ENCODE assay signal across 18 mouse cellular contexts in the genomic region with DNA sequence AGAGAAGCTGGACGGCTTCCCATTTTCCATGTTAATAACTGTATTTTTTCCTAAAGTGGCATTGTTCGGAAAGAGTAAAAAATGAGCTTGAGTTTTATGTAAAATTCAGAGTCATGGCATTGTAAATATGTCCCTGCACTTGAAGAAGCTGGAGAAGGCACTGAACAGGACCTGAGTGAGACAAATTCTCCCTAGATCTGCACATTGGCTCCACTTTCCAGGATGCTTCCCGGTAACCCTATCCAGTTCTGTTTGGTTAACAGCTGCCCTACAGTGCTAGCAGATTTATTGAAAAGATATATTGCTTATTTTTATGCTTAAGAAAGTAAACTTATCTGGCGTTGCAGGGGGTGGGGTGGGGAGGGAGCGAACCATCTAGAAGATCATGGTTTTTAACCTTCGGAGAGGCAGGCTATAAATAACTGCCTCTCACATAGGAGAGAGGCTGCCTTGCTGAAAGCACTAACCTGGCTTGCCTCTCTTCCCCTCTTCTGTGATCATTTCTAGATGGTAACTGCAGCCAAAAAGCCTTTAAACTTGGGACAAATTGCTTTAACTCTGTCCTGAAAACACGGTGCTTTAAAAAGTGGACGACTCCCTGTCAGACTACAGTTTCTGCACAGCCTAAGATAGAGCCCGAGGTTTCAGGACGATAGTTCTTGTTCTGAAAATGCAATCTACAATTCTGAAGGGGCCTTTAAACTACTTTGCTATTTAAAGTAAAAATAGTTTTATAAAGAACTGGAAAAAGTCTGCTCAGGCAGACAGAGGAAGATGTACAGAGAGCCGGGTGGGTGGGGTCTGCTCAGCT.
DNase-seq lines count a peak whose midpoint lies in the region; ATAC-seq and TF ChIP-seq lines count a peak whose summit lies in the region.
"Had no signal": no experiment of that assay in that cellular context is flagged by ENCODE, and none has a peak within 500 bp of the region (broad histone marks: within the 10 kb centered on the region; RNA-seq: fewer than 3 reads in every experiment).

No protein-coding gene starts in this region.

- peak overlapping the region; percentile 68 for H3K27ac ChIP-seq in heart, adult 2 months
- H3K27ac ChIP-seq in kidney, embryonic 15.5 days, result peak overlapping the region; percentile 48; the same call in 1 of the 2 replicates
- H3K27ac ChIP-seq in kidney, adult 2 months (ENCODE audit: insufficient read depth, low read depth, low read length), result no peak overlapping the region
- H3K27ac ChIP-seq in neural tube, embryonic 13.5 days (replicated peaks), result peak overlapping the region; percentile 28; the same call in 1 of the 2 replicates
- H3K27ac ChIP-seq in neural tube, embryonic 15.5 days (replicated peaks), result no peak overlapping the region; the same call in 1 of the 2 replicates
- H3K27ac ChIP-seq: forebrain, embryonic 10.5 days; hindbrain, embryonic 15.5 days; liver, embryonic 12.5 days had no signal

- no peaks in the 10 kb centered on the region for H3K27me3 ChIP-seq in heart, adult 2 months (ENCODE audit: control insufficient read depth, insufficient read depth, low read length)
- no peaks in the 10 kb centered on the region for H3K27me3 ChIP-seq in kidney, embryonic 15.5 days
- no peaks in the 10 kb centered on the region for H3K27me3 ChIP-seq in kidney, adult 2 months (replicated peaks; ENCODE audit: control insufficient read depth, insufficient read depth, low read length)
- no peaks in the 10 kb centered on the region for H3K27me3 ChIP-seq in neural tube, embryonic 13.5 days
- no peaks in the 10 kb centered on the region for H3K27me3 ChIP-seq in neural tube, embryonic 15.5 days (replicated peaks)
- H3K27me3 ChIP-seq: hindbrain, embryonic 15.5 days; liver, embryonic 12.5 days; Patski had no signal

- no peaks in the 10 kb centered on the region for H3K9me3 ChIP-seq in kidney, embryonic 15.5 days (replicated peaks)
- no peaks in the 10 kb centered on the region for H3K9me3 ChIP-seq in neural tube, embryonic 13.5 days
- H3K9me3 ChIP-seq in neural tube, embryonic 15.5 days (replicated peaks), result no peaks in the 10 kb centered on the region
- H3K9me3 ChIP-seq: forebrain, embryonic 10.5 days; hindbrain, embryonic 15.5 days; liver, embryonic 12.5 days had no signal

- no peaks in the 10 kb centered on the region for H3K79me2 ChIP-seq in heart, adult 2 months (replicated peaks; ENCODE audit: control insufficient read depth, insufficient read depth, low read length)

- peaks cover 7% of the 10 kb centered on the region for H3K4me1 ChIP-seq in heart, adult 2 months (ENCODE audit: control insufficient read depth, insufficient read depth, low read length)
- H3K4me1 ChIP-seq in kidney, embryonic 15.5 days, result peaks cover 22% of the 10 kb centered on the region
- H3K4me1 ChIP-seq in kidney, adult 2 months (ENCODE audit: control insufficient read depth, insufficient read depth, low read length), result 0 out of 2 replicates have a peak, but pooled peaks cover 2% of the 10 kb centered on the region
- H3K4me1 ChIP-seq in neural tube, embryonic 13.5 days (replicated peaks), result peaks cover 16% of the 10 kb centered on the region
- peaks cover 3% of the 10 kb centered on the region; the same call in 1 of the 2 replicates for H3K4me1 ChIP-seq in neural tube, embryonic 15.5 days
- H3K4me1 ChIP-seq: hindbrain, embryonic 15.5 days; liver, embryonic 12.5 days had no signal

- TF ChIP-seq POLR2A in heart, adult 2 months (IDR thresholded peaks at IDR 0.05; ENCODE audit: insufficient read depth, low read depth, low read length), result no peak
- TF ChIP-seq POLR2A in kidney, adult 2 months (IDR thresholded peaks at IDR 0.05; ENCODE audit: low read depth, low read length), result no peak

- peaks cover 22% of the 10 kb centered on the region for H3K36me3 ChIP-seq in heart, adult 2 months (ENCODE audit: control insufficient read depth, insufficient read depth, low read length)
- peaks cover 6% of the 10 kb centered on the region; the same call in 1 of the 2 replicates for H3K36me3 ChIP-seq in kidney, embryonic 15.5 days
- no peaks in the 10 kb centered on the region; the same call in none of the 2 replicates for H3K36me3 ChIP-seq in kidney, adult 2 months (ENCODE audit: control insufficient read depth, insufficient read depth, low read length)
- peaks cover 13% of the 10 kb centered on the region for H3K36me3 ChIP-seq in neural tube, embryonic 13.5 days
- H3K36me3 ChIP-seq in neural tube, embryonic 15.5 days, result no peaks in the 10 kb centered on the region

- 0 out of 2 replicates have a peak, but pooled peaks have one; percentile 22 for TF ChIP-seq EP300 in heart, adult 2 months (IDR thresholded peaks at IDR 0.05; ENCODE audit: insufficient read depth, low read depth, low read length)

- no peak for ATAC-seq in kidney, embryonic 15.5 days (replicated peaks; ENCODE audit: low FRiP score)
- no peak for ATAC-seq in neural tube, embryonic 13.5 days (ENCODE audit: low read depth)
- no peak for ATAC-seq in neural tube, embryonic 15.5 days (ENCODE audit: low FRiP score)
- ATAC-seq: liver, embryonic 12.5 days; midbrain, embryonic 16.5 days; Patski had no signal

- DNase-seq in heart, adult 2 months, result no peak
- no peak for DNase-seq in heart, postnatal 10 days
- DNase-seq in kidney, adult 2 months, result no peak
- no peak for DNase-seq in spleen, postnatal 4 days (ENCODE audit: low spot score in 2 of 2)
- no peak for DNase-seq in embryo, embryonic 10 days (ENCODE audit: low spot score)
- DNase-seq: cerebellum, adult 18-20 months; embryo, embryonic 11 days; kidney, postnatal 36 days; layer of hippocampus, postnatal 36 days; lung, postnatal 4 days had no signal

- TF ChIP-seq CTCF in heart, adult 2 months (IDR thresholded peaks at IDR 0.05), result no peak
- no peak for TF ChIP-seq CTCF in kidney, adult 2 months (conservative IDR thresholded peaks at IDR 0.05; ENCODE audit: insufficient read depth, insufficient read length, low read depth, low read length)

- no peak overlapping the region for H3K4me2 ChIP-seq in kidney, embryonic 15.5 days
- H3K4me2 ChIP-seq in neural tube, embryonic 13.5 days, result no peak overlapping the region
- H3K4me2 ChIP-seq in neural tube, embryonic 15.5 days, result no peak overlapping the region
- H3K4me2 ChIP-seq: hindbrain, embryonic 15.5 days; liver, embryonic 12.5 days had no signal

- peak overlapping the region; percentile 36 for H3K9ac ChIP-seq in heart, adult 2 months (ENCODE audit: low read depth, low read length)
- no peak overlapping the region for H3K9ac ChIP-seq in kidney, embryonic 15.5 days
- no peak overlapping the region for H3K9ac ChIP-seq in neural tube, embryonic 13.5 days
- H3K9ac ChIP-seq in neural tube, embryonic 15.5 days (replicated peaks), result no peak overlapping the region
- H3K9ac ChIP-seq: hindbrain, embryonic 15.5 days; liver, embryonic 12.5 days had no signal

- intact Hi-C loops in heart, adult 2 months (cut with DNase I), result no loop called here
- intact Hi-C loops in heart, postnatal 10 days (cut with DNase I), result loop anchor here (5.0 kb wide), 1 partner anchor 196 kb away; no protein-coding TSS in a partner anchor

- H3K4me3 ChIP-seq in heart, adult 2 months, result no peak overlapping the region
- no peak overlapping the region for H3K4me3 ChIP-seq in kidney, embryonic 15.5 days (replicated peaks)
- no peak overlapping the region for H3K4me3 ChIP-seq in kidney, adult 2 months (ENCODE audit: insufficient read depth, low read depth, low read length)
- no peak overlapping the region for H3K4me3 ChIP-seq in neural tube, embryonic 13.5 days
- H3K4me3 ChIP-seq in neural tube, embryonic 15.5 days (replicated peaks), result no peak overlapping the region
- H3K4me3 ChIP-seq: forebrain, embryonic 10.5 days; hindbrain, embryonic 15.5 days; liver, embryonic 12.5 days had no signal

- 31% methylated on average over 11 of the region's 11 CpGs for WGBS in heart, adult 2 months
- 36% methylated on average over 11 of the region's 11 CpGs for WGBS in kidney, embryonic 15.5 days
- WGBS in kidney, adult 2 months, result 47% methylated on average over 11 of the region's 11 CpGs
- 64% methylated on average over 11 of the region's 11 CpGs for WGBS in neural tube, embryonic 13.5 days
- 64% methylated on average over 11 of the region's 11 CpGs for WGBS in neural tube, embryonic 15.5 days

Comparison
In these comparisons a context has a peak if more than half of its experiments do, and no peak if none do; other contexts are left out.
1. H3K27ac ChIP-seq: peak in heart, adult 2 months (single experiment), kidney, embryonic 15.5 days (single experiment) and neural tube, embryonic 13.5 days (single experiment); none in kidney, adult 2 months (single experiment) and neural tube, embryonic 15.5 days (single experiment).